Mouse (Mus musculus): ENCODE data around the gene Acsl5.
A peak's percentile ranks its signal among the peaks of the same experiment; 100 is the strongest.

Gene Acsl5

GRCm38 (mm10) chr19:55251383-55252124 lies at the start of gene Acsl5:
Gene Acsl5 (plus strand): TSS chr19:55251938.
- no peak for DNase-seq (ENCODE audit: low spot score in 2 of 2)

- no peak for DNase-seq (ENCODE audit: low spot score in 2 of 2)
Observed at GRCm38 (mm10) chr19:55206482-55207138, 45.1 kb upstream of the Acsl5 start.

GRCm38 (mm10) chr19:55207205-55207604 lies 44.5 kb upstream of the Acsl5 start:
- DNase-seq (ENCODE audit: low spot score in 2 of 2), result no peak

- no peak for DNase-seq (ENCODE audit: low spot score in 2 of 2)
Observed at GRCm38 (mm10) chr19:55207746-55208538, 43.8 kb upstream of the Acsl5 start.

GRCm38 (mm10) chr19:55208654-55209053 lies 43.1 kb upstream of the Acsl5 start:
- DNase-seq (ENCODE audit: low spot score in 2 of 2), result no peak

GRCm38 (mm10) chr19:55209084-55209483 lies 42.7 kb upstream of the Acsl5 start:
- DNase-seq (ENCODE audit: low spot score in 2 of 2), result no peak

GRCm38 (mm10) chr19:55211698-55212097 lies 40.0 kb upstream of the Acsl5 start:
- no peak for DNase-seq (ENCODE audit: low spot score in 2 of 2)

- DNase-seq (ENCODE audit: low spot score in 2 of 2), result no peak
Observed at GRCm38 (mm10) chr19:55213617-55214340, 38.0 kb upstream of the Acsl5 start.

GRCm38 (mm10) chr19:55216876-55217275 lies 34.9 kb upstream of the Acsl5 start:
- DNase-seq (ENCODE audit: low spot score in 2 of 2), result no peak

- no peak for DNase-seq (ENCODE audit: low spot score in 2 of 2)
Observed at GRCm38 (mm10) chr19:55217365-55217764, 34.4 kb upstream of the Acsl5 start.

- DNase-seq (ENCODE audit: low spot score in 2 of 2), result peak; percentile 63 to 86
Observed at GRCm38 (mm10) chr19:55218192-55218739, 33.5 kb upstream of the Acsl5 start.

- DNase-seq (ENCODE audit: low spot score in 2 of 2), result no peak
Observed at GRCm38 (mm10) chr19:55218741-55219221, 33.0 kb upstream of the Acsl5 start.

- DNase-seq (ENCODE audit: low spot score in 2 of 2), result no peak
Observed at GRCm38 (mm10) chr19:55219359-55219758, 32.4 kb upstream of the Acsl5 start.

- DNase-seq (ENCODE audit: low spot score in 2 of 2), result no peak
Observed at GRCm38 (mm10) chr19:55221208-55221607, 30.5 kb upstream of the Acsl5 start.

GRCm38 (mm10) chr19:55222268-55222667 lies 29.5 kb upstream of the Acsl5 start:
- no peak for DNase-seq (ENCODE audit: low spot score in 2 of 2)

GRCm38 (mm10) chr19:55226621-55227020 lies 25.1 kb upstream of the Acsl5 start:
- DNase-seq (ENCODE audit: low spot score in 2 of 2), result no peak

- no peak for DNase-seq (ENCODE audit: low spot score in 2 of 2)
Observed at GRCm38 (mm10) chr19:55227135-55227534, 24.6 kb upstream of the Acsl5 start.

- no peak for DNase-seq (ENCODE audit: low spot score in 2 of 2)
Observed at GRCm38 (mm10) chr19:55231081-55231480, 20.7 kb upstream of the Acsl5 start.

GRCm38 (mm10) chr19:55232136-55232535 lies 19.6 kb upstream of the Acsl5 start:
- DNase-seq (ENCODE audit: low spot score in 2 of 2), result no peak

GRCm38 (mm10) chr19:55236026-55236425 lies 15.7 kb upstream of the Acsl5 start:
- no peak for DNase-seq (ENCODE audit: low spot score in 2 of 2)

- no peak for DNase-seq (ENCODE audit: low spot score in 2 of 2)
Observed at GRCm38 (mm10) chr19:55236564-55236963, 15.2 kb upstream of the Acsl5 start.
